Mouse (Mus musculus) mouse embryonic stem cell (cell line): ENCODE measurements at regions not wholly inside any gene's neighbourhood (a gene's known extent, or its start where the extent isn't known, plus 50 kb on each side); places are given as distances from the start of the nearest gene placed in this dataset.

Experiments
- in situ Hi-C, 2 experiments: fragments of 300-500 bp; cut with MboI; formaldehyde crosslinking; loops; 1 replicate in 1 of 2; 3 replicates in 1 of 2; pipeline ENCODE4 v1.14.3; 2019 to 2020; ENCODE audit warnings: low sequenced_read_pairs in 2 of 2, low pct_unique_long_range_greater_than_20kb in 1 of 2, mixed read lengths in 1 of 2; ENCODE audit not compliant: unreplicated experiment in 1 of 2

DNA sequence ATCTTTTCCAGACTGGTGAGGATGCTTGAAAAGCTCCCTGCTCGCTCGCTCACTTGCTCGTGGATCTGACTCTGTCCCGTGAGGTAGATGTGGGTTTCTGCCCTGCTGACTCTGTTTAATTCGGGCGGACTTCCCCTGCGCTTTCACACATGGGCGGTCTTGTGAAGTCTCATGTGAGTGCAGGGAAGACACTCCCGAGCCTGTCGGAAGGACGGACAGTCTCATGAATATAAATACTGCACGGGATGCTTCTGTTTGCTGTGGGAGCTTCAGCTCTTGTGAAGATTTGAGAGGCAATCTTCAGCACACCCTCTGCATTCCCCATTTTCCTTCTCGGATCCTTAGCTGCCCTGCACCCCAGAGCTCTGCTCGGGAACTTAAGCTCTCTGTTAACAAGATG, 98.3 kb downstream of the Tpra1 start:
- in situ Hi-C loops = loop anchor here (5.0 to 10.0 kb wide), 2 partner anchors 66 to 68 kb away; no protein-coding TSS in a partner anchor

DNA sequence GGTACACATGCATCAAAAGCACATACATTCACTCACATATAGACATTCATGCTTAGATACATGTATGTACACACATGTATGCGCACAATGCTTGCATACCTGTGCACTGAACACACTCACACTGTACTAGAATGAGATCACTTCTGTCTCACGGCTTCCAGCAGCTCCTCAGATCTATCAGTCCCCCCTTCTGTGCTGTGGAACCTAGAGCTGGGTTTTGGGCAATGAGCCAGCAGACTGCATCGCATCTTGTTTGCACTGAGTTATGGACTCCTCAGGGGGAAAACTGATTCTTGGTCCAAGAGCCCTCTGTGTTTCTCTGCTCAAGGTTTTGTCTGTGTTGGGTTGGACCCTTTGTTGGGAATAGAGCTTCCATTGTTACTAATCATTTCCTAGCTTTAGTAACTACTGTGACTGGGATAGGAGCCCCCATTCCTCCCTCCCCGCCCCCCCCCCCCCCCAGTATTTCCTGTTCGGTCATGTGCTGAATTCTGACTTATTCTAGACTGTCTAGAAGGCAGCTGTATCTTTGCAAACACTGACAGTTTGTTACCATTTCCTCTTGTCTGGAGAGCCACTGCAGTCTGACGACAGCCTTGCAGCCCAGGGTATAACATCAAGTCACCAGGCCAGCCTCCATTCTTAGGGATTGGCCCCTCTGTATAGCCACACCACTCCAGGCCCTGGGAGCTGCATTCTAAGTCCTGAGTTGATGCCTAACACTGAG, 101.3 kb downstream of the Tpra1 start:
- in situ Hi-C loops = loop anchor here (5.0 to 10.0 kb wide), 2 partner anchors 69 to 71 kb away; no protein-coding TSS in a partner anchor

DNA sequence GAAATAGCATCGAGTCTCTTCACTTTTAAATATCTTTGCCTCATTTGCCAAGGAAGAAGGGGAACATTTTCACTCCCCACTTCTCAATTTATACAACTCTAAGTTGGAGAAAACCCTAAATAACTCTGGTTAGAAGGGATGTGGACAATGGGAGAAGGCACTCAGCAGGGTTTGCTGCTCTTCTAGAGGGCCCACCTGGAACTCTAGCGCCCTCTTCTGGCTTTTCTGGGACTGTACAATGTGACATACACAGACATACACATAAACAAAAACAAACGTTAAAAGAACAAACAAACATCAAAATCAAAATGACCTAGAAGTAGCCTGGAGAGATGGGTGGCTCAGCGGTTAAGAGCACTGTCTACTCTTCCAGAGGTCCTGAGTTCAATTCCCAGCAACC, 103.0 kb downstream of the Tpra1 start:
- in situ Hi-C loops = loop anchor here in 1 of 2 experiments (10.0 kb wide), 1 partner anchor 70 kb away; no protein-coding TSS in a partner anchor

DNA sequence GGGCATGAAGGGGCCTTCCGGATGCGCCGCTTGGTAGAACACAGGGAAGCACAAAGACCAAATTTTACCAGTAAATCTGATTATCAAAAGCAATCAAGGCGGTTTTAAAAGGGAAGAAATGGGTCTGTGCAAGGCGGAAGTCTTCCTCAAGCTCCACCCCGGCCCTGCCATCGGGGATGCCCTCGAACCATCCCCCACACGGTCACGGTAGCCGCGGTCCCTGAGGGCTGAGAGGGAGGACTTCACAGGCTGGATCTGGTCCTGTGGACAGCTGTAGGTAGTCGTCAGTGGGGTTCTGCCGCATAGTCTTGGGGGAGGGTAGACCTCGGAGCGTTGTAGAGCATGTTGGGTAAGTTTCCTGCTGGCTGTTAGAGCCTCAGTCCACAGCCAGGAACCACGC, 104.9 kb downstream of the Tpra1 start:
- in situ Hi-C loops = loop anchor here in 1 of 2 experiments (10.0 kb wide), 1 partner anchor 72 kb away; no protein-coding TSS in a partner anchor

GRCm38 (mm10) chr6:89007516-89007915, 105.5 kb downstream of the Tpra1 start:
- in situ Hi-C loops = loop anchor here in 1 of 2 experiments (10.0 kb wide), 1 partner anchor 73 kb away; no protein-coding TSS in a partner anchor

DNA sequence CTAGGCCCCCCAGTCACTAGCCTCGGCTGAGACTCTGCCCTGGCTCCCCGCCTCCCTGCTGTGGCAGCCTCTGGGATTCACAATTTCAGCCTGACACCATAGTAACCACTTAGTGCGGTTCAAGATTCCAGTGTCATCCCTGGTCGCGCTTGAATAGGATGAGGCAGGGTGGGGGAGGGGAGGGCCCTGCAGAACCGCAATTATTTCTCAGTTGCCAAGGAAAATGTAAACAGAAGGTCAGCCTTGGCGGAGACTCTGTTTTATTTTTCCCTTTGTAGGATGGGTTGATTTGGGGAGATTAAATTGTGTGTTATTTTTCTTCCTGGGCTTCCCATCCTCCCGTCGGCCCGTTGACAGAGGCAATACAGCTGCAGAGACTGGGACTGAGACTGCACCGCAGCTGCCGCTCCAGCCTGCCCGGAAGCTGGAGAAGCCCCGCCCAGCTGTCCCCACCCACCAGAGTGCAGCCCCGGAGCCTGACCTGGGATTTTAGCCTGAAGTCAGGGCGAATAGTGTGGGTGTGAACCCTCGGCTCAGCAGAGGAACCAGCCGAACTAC, 106.6 kb downstream of the Tpra1 start:
- in situ Hi-C loops = loop anchor here in 1 of 2 experiments (10.0 kb wide), 1 partner anchor 74 kb away; no protein-coding TSS in a partner anchor

DNA sequence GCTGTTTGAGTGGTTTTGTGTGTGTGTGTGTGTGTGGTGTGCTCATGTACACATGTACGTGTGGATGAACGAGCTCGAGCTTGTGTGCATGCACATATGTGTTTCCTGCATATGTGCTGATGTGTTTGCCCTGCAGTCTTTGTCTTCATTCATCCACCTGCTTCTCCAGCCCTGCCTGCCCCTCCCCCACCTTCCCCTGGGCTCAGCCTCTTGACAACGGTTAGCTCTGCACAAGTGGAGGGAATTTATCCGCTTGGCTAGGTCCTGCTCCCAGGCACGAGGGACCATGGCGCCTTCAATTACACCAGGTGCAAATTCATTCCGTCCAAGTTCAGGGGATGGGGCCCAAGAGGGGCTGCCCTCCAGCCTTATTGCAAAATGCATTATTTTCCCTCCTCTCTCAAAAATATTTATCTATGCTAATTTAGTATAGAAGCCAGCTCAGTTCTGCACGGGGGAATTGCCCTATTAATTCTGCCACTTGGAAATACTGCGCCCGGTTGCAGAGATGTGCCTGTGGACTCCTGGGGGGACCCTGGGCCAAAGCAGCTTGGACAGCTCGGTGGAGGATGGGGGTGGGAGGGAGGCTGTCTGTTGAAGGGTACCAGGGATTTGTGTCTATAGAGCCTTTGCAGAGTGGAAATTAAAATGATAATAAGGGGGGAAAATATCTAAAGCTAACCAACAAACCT, 111.1 kb downstream of the Tpra1 start:
- in situ Hi-C loops = no loop called here

GRCm38 (mm10) chr6:89013690-89014061, 111.6 kb downstream of the Tpra1 start:
- in situ Hi-C loops = no loop called here

DNA sequence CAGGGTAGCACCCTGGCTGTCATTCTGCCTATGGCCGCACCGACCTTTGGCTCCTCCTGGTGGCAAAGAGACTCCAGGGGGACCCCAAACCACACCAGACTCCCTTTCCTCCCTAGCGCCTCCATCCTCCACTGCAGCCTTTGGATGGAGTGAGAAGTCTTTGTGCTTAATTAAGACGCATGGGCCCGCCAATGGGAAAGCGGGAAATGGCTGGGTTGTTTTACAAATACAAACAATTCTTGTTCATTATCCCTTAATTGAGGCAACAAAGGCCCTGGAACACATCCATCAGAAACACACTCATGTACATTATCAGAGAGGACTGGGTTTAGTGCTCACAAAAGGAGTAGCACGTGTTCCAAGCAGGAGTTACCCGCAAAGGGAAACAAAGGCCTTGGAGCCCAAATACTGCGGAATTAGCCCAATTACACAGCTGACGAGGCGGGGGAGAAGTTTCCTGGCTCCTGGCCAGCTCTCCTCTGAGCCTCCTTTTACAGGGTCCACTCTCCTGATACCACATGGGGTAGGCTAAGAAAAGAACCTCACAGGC, 122.1 kb downstream of the Tpra1 start:
- in situ Hi-C loops = no loop called here

GRCm38 (mm10) chr6:89033433-89034298, 131.6 kb downstream of the Tpra1 start:
- in situ Hi-C loops = no loop called here

DNA sequence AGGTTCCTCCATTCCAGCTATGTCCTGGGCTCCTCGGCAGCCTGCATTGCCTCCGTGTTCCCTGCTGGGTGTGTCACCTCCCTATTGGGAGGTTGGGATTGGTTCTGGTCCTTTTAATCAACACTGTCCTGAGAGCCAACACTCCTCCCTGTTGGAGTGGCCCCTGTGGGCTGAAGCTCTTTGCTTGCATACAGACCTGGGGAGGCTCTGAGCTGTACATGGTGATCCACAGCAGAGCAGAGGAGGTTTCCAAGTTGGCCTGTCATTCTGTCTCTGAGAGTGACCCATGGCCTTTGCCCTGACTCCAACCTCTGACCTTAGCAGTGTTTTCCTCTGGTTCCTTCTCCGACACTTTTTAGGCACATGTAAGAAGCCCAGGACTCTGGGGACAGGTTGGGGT, 132.4 kb downstream of the Tpra1 start:
- in situ Hi-C loops = no loop called here

GRCm38 (mm10) chr6:89035061-89035835, 133.2 kb downstream of the Tpra1 start:
- in situ Hi-C loops = no loop called here

GRCm38 (mm10) chr6:89035836-89036156, 133.7 kb downstream of the Tpra1 start:
- in situ Hi-C loops = no loop called here

- in situ Hi-C loops = no loop called here
These were observed 135.3 kb downstream of the Tpra1 start for GRCm38 (mm10) chr6:89037392-89037791.

DNA sequence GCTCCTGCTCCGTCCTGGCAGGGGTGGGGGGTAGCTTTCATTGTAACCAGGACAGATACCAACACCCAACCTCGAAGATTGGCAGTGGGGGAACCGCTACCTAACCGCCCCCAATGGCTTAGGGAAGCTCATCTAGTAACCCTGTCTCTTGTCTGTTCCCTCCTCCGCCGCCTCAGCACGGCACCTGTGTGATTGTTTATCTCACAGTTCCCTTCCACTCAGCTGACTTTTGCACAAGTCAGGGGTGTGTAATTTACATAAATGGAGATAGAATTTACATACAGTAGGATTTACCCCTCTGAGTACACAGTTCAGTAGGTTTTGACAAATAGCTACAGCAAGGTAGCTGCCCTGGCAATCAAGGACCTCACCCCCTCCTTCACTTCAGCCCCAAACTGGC, 135.8 kb downstream of the Tpra1 start:
- in situ Hi-C loops = no loop called here

GRCm38 (mm10) chr6:89040919-89041318, 138.9 kb downstream of the Tpra1 start:
- in situ Hi-C loops = no loop called here

DNA sequence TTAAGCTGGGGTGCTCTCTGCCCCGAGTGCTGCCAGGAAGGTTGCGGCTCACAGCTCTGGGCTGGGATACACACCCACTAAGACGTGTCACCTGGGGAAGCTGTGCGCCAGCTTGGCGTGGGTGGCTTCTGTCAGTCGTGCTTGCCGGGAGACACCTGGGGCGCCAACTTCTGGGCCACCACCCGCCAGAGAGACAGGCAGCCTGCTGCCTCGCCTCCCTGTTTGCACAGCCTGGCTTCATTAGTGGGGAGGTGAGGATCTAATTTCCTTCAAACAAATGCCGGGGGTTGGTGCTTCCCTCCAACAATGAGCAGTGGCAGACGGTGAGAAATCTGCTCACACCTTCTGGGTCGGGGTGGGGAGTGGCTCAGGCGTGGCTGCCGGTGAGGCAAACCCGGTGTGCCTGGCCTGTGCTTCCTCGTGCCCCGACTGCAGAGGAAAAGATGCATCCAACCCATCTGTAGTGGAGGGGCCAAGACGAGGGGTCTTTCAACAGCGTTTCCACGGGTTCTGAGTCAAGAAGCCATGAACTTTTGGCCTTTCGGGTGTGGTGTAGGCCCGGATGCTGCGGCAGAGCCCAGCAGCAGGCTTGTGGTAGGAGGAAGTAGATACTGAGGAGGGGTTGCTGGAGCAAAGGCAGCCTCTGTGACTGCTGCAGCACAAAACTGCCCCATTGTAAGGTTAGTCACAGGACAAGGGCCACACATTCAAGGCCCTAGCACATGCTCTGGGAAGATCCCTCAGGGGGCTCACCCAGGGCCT, 140.6 kb downstream of the Tpra1 start:
- in situ Hi-C loops = no loop called here
